Mouse (Mus musculus) heart, adult 2 months (tissue): ENCODE measurements around the gene Bcl11a.

Experiments
- CTCF ChIP-seq: fragments of 200-600 bp; IDR thresholded peaks from 2 replicates; pipeline ENCODE4 v1.8.1; 2022; ENCODE audit warnings: antibody characterized with exemption, mild to moderate bottlenecking, moderate library complexity
- EP300 ChIP-seq: fragments of 200-500 bp; IDR thresholded peaks from 2 replicates; pipeline ENCODE4 v1.6.1; 2011; ENCODE audit warnings: low read depth, low read length, control low read depth; ENCODE audit not compliant: insufficient read depth
- POLR2A ChIP-seq: fragments of 200-500 bp; IDR thresholded peaks from 2 replicates; pipeline ENCODE4 v1.6.1; 2011; ENCODE audit warnings: mild to moderate bottlenecking, low read depth, low read length, control low read depth; ENCODE audit not compliant: insufficient read depth

DNA sequence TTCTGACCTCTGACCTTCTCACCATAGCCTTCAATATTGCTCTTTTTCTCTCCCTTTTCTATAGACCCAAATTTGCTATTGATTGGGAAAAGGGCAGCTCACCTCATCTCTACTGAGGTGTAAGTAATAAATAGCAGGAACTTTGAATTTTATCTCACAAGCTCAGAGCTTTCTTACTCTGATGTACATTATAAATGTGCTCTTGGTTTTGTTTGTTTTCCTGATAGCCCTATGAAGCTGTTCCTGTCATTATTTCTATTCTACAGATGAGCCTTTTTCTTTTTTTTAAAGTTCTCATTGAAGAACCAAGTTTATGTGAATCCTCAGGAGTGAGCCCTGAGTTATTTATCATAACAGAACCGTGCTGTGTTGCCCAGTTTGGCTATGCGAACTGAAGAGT is 55.0 kb downstream of the Bcl11a start:
- TF ChIP-seq CTCF, result no peak
- no peak for TF ChIP-seq POLR2A
- TF ChIP-seq EP300, result no peak
